Mouse (Mus musculus) G1E (cell line): ENCODE results near the gene Ptprg. TPM values are rescaled to one million over a fixed set of nuclear protein-coding genes. Genes with fewer than 3 reads are reported as not detected.
"Not testable (repeated sequence)": the region's sequence is repeated elsewhere in the genome, so short reads cannot be mapped to it uniquely, and the experiment has no call there.

Experiments
- ATAC-seq: 2 replicates; pipeline ENCODE4 v1.8.0; 2016; ENCODE audit warnings: mild to moderate bottlenecking; ENCODE audit not compliant: insufficient number of reproducible peaks, poor library complexity, low FRiP score, severe bottlenecking; ENCODE audit errors: extremely low read depth
- DNase-seq: peaks from one replicate; pipeline ENCODE4 v3.0.0; 2012; ENCODE audit warnings: low spot score
- H3K27me3 ChIP-seq: 2 replicates; pipeline ENCODE4 v1.6.1; 2012; ENCODE audit warnings: mild to moderate bottlenecking, low read length, inconsistent platforms; ENCODE audit not compliant: insufficient read depth
- H3K36me3 ChIP-seq: replicated peaks from 2 replicates; pipeline ENCODE3; 2012; ENCODE audit warnings: mild to moderate bottlenecking, inconsistent platforms
- H3K4me1 ChIP-seq: 2 replicates; pipeline ENCODE4 v1.6.1; 2012; ENCODE audit warnings: low read depth, low read length, inconsistent platforms, mixed read lengths; ENCODE audit not compliant: insufficient read depth
- H3K4me3 ChIP-seq: 2 replicates; pipeline ENCODE4 v1.5.1; 2012; ENCODE audit warnings: low read depth, mild to moderate bottlenecking, inconsistent platforms, low read length, moderate library complexity, mixed read lengths
- H3K9me3 ChIP-seq: replicated peaks from 2 replicates; pipeline ENCODE4 v1.6.1; 2012; ENCODE audit warnings: inconsistent platforms
- CTCF ChIP-seq: IDR thresholded peaks from 2 replicates; pipeline ENCODE4 v1.5.1; 2012; ENCODE audit warnings: low read depth, low read length, inconsistent platforms, mixed read lengths
- GATA1 ChIP-seq: IDR thresholded peaks from 2 replicates; pipeline ENCODE4 v1.6.1; 2012; ENCODE audit warnings: borderline replicate concordance, low read length, inconsistent platforms, mixed read lengths
- GATA2 ChIP-seq: IDR thresholded peaks from 2 replicates; pipeline ENCODE4 v1.6.1; 2012; ENCODE audit warnings: low read depth, low read length, inconsistent platforms, borderline replicate concordance
- POLR2AphosphoS5 ChIP-seq: IDR thresholded peaks from 2 replicates; pipeline ENCODE4 v1.6.1; 2012; ENCODE audit warnings: low read depth, low read length, inconsistent platforms; ENCODE audit not compliant: insufficient replicate concordance
- TAL1 ChIP-seq: conservative IDR thresholded peaks from 2 replicates; pipeline ENCODE4 v1.6.1; 2012; ENCODE audit warnings: low read depth, low read length, inconsistent platforms, mixed read lengths
- polyA plus RNA-seq: library from polyadenylated mRNA; stranded (reverse); fragments of >175 nt; gene quantifications from 2 replicates; pipeline ENCODE4 v1.2.3, GENCODE M21; 2012
- total RNA-seq, 2 experiments: library from RNA; stranded (forward) in 1 of 2; stranded (reverse) in 1 of 2; fragments of 200-1000 nt in 1 of 2; fragments of >200 nt in 1 of 2; fragmentation: Nextera tagmentation in 1 of 2; gene quantifications; 2 replicates each; pipeline ENCODE4 v1.2.3; 2014 to 2017

Gene Ptprg
- total and polyA plus RNA-seq, 3 experiments: 0.05 TPM; not detected in 2

DNA sequence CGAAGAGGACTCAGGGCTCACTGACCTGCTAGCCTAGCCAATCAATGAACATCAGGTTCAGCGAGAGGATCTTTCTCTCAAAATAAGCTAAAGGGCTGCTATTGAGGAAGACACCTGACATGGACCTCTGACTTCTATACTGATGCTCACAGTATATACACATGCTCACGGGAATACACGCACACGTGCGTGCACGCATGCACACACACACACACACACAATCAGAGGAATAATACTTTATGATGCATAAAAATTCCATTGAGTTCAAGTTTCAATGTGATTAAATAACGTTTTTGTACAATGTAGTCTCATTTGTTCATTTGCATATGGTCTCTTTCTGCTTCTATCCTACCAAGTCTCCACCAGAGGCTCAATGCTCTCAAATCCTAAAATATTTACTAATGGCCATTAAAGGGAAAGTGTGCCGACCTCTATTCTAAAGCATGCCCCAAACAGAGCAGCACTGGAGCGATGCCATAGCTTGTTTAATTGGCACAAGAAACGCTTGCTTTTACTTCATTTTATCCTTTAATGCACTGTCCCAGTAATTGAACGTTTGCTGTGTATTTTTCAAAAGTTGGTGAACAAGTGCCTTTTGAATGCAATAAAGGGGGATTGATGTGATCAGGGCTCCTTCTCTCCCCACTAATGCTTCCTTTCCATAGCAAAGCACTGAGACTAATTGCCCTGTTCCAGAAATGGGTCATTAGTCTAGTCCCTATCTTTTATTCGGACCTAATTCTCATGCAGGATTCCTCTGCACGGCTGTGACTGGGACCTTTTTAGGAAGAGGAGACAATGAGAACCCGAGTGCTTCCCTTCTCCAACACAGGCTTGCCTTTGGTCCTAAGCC is 407.2 kb downstream of the Ptprg start:
- no peak overlapping the region for H3K4me3 ChIP-seq
- H3K27me3 ChIP-seq: no peaks in the 10 kb centered on the region
- DNase-seq (no peak), ATAC-seq (no peak)
- H3K4me1 ChIP-seq: no peaks in the 10 kb centered on the region
- no peak for TF ChIP-seq GATA2
- TF ChIP-seq POLR2AphosphoS5: no peak
- no peak for TF ChIP-seq GATA1
- TF ChIP-seq CTCF: no peak
- no peak for TF ChIP-seq TAL1
- H3K36me3 ChIP-seq: no peaks in the 10 kb centered on the region
- H3K9me3 ChIP-seq: 0 out of 2 replicates have a peak, but pooled peaks cover 6% of the 10 kb centered on the region

DNA sequence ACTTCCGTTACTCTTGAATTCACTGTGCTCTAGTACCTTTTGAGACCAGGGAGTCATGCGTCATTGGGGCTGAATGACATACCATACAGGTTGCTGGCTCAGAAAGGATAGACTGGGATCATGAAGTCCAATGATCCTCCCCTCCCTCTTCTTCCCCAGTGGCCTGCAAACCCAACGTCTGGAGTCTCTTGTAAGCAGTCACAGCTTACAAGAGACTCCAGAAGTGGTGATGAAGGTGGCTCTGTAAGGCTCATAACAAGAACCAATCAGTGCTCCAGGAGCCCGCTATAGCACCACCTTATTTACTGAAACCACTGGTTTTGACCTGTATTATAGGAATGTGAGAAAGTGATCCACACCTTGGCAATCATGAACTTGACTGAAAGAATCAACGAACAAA is 408.8 kb downstream of the Ptprg start:
- H3K4me3 ChIP-seq: no peak overlapping the region
- no peaks in the 10 kb centered on the region for H3K36me3 ChIP-seq
- no peaks in the 10 kb centered on the region for H3K4me1 ChIP-seq
- TF ChIP-seq CTCF (no peak), TAL1 (no peak), GATA1 (no peak), GATA2 (no peak), POLR2AphosphoS5 (no peak)
- no peaks in the 10 kb centered on the region for H3K27me3 ChIP-seq
- ATAC-seq (no peak), DNase-seq (no peak)
- H3K9me3 ChIP-seq: 0 out of 2 replicates have a peak, but pooled peaks cover 6% of the 10 kb centered on the region

DNA sequence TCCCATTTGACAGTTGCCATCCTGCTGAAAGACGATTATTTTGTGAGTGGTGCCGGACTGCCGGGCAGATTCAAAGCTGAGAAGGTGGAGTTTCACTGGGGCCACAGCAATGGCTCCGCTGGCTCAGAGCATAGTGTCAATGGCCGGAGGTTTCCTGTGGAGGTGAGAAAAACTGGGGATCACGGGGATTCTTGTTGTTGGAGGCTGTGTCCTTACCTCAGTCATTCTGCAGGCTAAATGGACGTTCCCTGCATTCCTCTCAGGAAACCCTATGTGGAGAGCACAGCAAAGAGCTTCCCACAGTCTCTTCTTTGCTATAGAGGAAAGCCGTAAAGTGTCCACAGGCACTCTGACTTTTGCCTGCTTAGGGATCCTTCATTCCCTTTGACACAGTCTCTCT is 409.2 kb downstream of the Ptprg start:
- DNase-seq (no peak), ATAC-seq (no peak)
- Histone ChIP-seq H3K9me3 (0 out of 2 replicates have a peak, but pooled peaks cover 6% of the 10 kb centered on the region), H3K27me3 (no peaks in the 10 kb centered on the region), H3K4me1 (no peaks in the 10 kb centered on the region), H3K36me3 (no peaks in the 10 kb centered on the region), H3K4me3 (no peak overlapping the region)
- TF ChIP-seq TAL1: no peak
- no peak for TF ChIP-seq GATA1
- no peak for TF ChIP-seq GATA2
- no peak for TF ChIP-seq POLR2AphosphoS5
- TF ChIP-seq CTCF: no peak

DNA sequence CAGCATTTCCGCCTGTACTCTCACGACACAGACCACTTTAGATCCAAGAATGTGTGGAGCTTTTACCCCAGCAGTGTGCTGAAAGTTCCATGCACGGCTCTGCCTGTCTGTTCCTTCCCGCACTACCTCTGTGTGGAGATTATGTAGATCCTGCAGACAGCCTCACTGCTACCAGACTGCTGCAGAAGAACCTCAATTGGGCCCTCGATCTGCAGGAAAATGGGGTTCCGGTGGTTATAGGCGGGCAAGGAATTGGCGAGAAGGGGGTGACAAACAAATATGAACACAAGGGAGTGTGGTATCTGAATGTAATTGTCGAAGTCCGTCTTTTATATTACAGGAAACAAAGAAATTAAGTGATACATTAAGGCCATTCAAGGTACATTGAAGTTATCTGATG is 410.5 kb downstream of the Ptprg start:
- Histone ChIP-seq H3K36me3 (no peaks in the 10 kb centered on the region), H3K9me3 (0 out of 2 replicates have a peak, but pooled peaks cover 4% of the 10 kb centered on the region), H3K4me3 (no peak overlapping the region), H3K27me3 (no peaks in the 10 kb centered on the region), H3K4me1 (no peaks in the 10 kb centered on the region)
- DNase-seq (no peak), ATAC-seq (no peak)
- no peak for TF ChIP-seq GATA1
- TF ChIP-seq GATA2: no peak
- TF ChIP-seq TAL1: no peak
- TF ChIP-seq CTCF: no peak
- TF ChIP-seq POLR2AphosphoS5: no peak

DNA sequence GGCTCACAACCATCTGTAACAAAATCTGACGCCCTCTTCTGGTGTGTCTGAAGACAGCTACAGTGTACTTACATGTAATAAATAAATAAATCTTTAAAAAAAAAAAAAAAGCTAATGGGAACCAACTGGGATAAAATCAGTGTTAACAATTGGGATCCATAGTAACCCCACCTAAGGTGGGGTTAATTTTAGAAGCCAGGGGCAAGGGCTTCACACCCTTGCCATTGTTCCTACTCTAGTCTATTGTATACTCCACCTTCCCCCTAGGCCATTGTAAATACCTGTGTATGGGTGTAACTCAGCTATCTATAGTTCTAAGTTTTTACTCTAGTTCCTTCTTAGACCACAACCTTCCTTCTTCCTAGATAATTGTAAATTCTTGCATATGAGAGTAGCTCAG is 411.0 kb downstream of the Ptprg start:
- DNase-seq, H3K36me3 ChIP-seq, H3K4me1 ChIP-seq, H3K4me3 ChIP-seq, H3K27me3 ChIP-seq, H3K9me3 ChIP-seq, ATAC-seq: not testable (repeated sequence)

DNA sequence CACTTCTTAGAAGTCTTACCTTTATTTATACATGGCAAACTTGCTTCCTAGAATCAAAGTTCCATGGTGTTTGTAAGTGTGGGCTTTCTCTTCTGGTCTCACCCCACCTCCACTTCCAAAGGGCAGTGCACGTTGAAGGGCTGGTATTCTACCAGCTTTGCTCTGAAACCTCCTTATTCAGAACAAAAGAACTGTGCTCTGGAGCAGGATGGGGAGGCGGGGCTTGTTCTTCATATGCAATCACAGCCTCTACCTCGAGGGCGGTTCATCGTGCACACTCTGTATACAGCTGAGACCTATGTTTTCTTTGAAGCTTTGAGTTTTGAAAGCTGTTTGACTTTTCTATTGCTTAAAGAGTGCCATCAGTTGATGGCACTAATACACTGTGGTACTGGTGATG is 412.5 kb downstream of the Ptprg start:
- Histone ChIP-seq H3K9me3 (peaks cover 4% of the 10 kb centered on the region), H3K36me3 (no peaks in the 10 kb centered on the region), H3K27me3 (no peaks in the 10 kb centered on the region), H3K4me3 (no peak overlapping the region), H3K4me1 (no peaks in the 10 kb centered on the region)
- TF ChIP-seq GATA1: no peak
- DNase-seq (no peak), ATAC-seq (no peak)

DNA sequence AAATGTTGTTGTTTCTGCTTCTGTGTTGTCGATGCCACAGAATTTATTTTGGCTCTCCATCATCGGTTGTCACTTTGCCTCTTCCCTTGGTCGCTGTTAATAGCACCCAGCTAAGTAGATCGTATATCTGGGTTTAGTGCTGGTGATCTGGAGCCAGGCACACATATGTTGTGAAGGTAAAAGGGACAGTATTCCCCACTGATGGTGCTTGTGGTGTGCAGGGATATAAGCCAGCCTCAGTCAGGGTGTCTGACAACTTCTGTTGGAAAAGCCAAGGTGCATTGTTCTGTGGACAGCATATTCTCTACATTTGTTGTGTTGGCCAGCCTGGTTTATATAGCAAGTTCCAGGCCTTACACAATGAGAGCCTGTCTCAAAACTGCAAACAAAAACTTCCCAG is 428.4 kb downstream of the Ptprg start:
- DNase-seq (no peak), ATAC-seq (no peak)
- no peaks in the 10 kb centered on the region for H3K4me1 ChIP-seq
- no peaks in the 10 kb centered on the region for H3K36me3 ChIP-seq
- TF ChIP-seq GATA1 (no peak), POLR2AphosphoS5 (no peak), TAL1 (no peak), GATA2 (no peak), CTCF (no peak)
- peaks cover 7% of the 10 kb centered on the region for H3K9me3 ChIP-seq
- no peak overlapping the region for H3K4me3 ChIP-seq
- H3K27me3 ChIP-seq: no peaks in the 10 kb centered on the region
